Mouse (Mus musculus): ENCODE measurements around the gene Kmt2c. TPM values are rescaled to one million over a fixed set of nuclear protein-coding genes. Genes with fewer than 3 reads are reported as not detected.

Kmt2c gene
- total and polyA plus RNA-seq, 2 experiments from 2014 or later, result 11.3 to 58.9 TPM

DNA sequence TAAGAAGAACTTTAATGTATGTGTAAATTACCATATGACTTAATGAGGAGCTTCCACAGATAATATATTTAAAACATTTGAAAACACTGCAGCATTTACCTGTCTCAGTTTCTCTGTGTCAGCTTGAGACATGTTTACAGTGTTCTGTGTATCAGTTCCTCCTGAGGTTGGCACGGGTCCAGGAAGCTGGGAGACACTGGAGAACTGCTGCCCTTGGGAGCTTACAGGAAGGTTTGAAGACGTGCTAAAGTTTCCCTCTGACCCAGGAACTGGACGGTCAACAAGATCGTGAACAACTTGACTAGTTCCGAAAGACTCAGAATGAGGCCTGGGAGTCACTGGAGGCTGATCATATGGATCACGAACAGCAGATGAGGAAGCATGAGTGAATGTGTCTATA lies 184.7 kb downstream of the Kmt2c start:
- TF ChIP-seq CTCF (IDR thresholded peaks at IDR 0.05; ENCODE audit: low read depth), result no peak
- ATAC-seq (no peak), DNase-seq (no peak)
- Histone ChIP-seq H3K36me3 (ENCODE audit: insufficient read depth) (peaks cover 66% of the 10 kb centered on the region), H3K4me1 (ENCODE audit: insufficient read depth) (no peaks in the 10 kb centered on the region), H3K27me3 (ENCODE audit: insufficient read depth, low read length) (no peaks in the 10 kb centered on the region), H3K27ac (ENCODE audit: low read depth, low read length) (no peak overlapping the region), H3K9ac (no peak overlapping the region), H3K9me3 (ENCODE audit: low read length) (no peaks in the 10 kb centered on the region), H3K4me2 (ENCODE audit: low read depth) (no peak overlapping the region), H3K4me3 (ENCODE audit: low read depth, low read length) (no peak overlapping the region)
- WGBS, result 87% methylated on average over 6 of the region's 6 CpGs

DNA sequence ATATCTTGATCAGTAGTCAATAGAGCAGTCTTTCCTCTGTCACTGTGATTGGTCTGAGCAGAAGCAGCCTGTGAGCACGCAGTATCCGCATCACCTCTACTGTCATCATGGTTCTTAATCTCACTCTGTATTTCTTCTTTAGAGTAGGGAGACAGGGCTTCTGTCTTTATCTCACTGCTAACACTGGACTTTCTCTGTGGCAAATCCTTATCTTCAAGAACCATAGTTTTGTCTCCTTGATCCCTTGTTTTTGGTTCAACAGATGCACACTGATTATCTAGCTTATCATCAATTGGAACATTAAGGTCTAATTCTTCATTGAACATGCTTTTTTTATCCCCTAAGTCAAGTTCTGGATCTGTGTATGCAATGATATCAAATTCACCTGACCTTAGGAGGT lies 188.4 kb downstream of the Kmt2c start:
- no peaks in the 10 kb centered on the region for H3K9me3 ChIP-seq (ENCODE audit: low read length)
- H3K36me3 ChIP-seq (ENCODE audit: insufficient read depth), result peaks cover 51% of the 10 kb centered on the region
- DNase-seq, result no peak
- H3K4me2 ChIP-seq (ENCODE audit: low read depth), result no peak overlapping the region
- H3K27me3 ChIP-seq (ENCODE audit: insufficient read depth, low read length), result no peaks in the 10 kb centered on the region
- 99% methylated on average over 2 of the region's 2 CpGs for WGBS
- H3K4me1 ChIP-seq (ENCODE audit: insufficient read depth), result no peaks in the 10 kb centered on the region
- H3K9ac ChIP-seq, result no peak overlapping the region
- no peak for ATAC-seq
- H3K27ac ChIP-seq (ENCODE audit: low read depth, low read length), result no peak overlapping the region
- no peak for TF ChIP-seq CTCF (IDR thresholded peaks at IDR 0.05; ENCODE audit: low read depth)
- no peak overlapping the region for H3K4me3 ChIP-seq (ENCODE audit: low read depth, low read length)

DNA sequence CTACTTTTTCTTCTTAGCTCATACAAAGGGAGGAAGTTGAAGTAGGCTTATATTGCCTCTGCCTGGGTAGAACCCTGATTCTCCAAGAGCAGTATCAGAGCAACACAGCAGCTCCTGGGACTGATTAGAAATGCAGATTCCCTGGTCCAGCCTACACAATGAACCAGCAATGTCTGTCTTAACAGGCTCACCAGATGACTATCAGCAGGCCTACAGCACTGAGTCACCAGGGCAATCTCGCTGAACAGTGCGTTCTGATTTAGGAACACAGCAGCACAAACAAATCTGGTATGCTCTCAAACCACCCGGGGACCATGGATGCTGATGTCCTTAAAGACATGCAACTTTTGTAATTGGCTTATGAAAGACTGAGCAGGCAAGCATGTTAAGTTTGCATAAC lies 201.8 kb downstream of the Kmt2c start:
- TF ChIP-seq CTCF (IDR thresholded peaks at IDR 0.05; ENCODE audit: low read depth), result no peak
- H3K9me3 ChIP-seq (ENCODE audit: low read length), result no peaks in the 10 kb centered on the region
- WGBS, result 51% methylated on average over 3 of the region's 3 CpGs
- peaks cover 43% of the 10 kb centered on the region for H3K36me3 ChIP-seq (ENCODE audit: insufficient read depth)
- H3K4me1 ChIP-seq (ENCODE audit: insufficient read depth), result no peaks in the 10 kb centered on the region
- H3K4me3 ChIP-seq (ENCODE audit: low read depth, low read length), result no peak overlapping the region
- no peaks in the 10 kb centered on the region for H3K27me3 ChIP-seq (ENCODE audit: insufficient read depth, low read length)
- no peak overlapping the region for H3K27ac ChIP-seq (ENCODE audit: low read depth, low read length)
- no peak overlapping the region for H3K9ac ChIP-seq
- DNase-seq (no peak), ATAC-seq (no peak)
- H3K4me2 ChIP-seq (ENCODE audit: low read depth), result no peak overlapping the region

DNA sequence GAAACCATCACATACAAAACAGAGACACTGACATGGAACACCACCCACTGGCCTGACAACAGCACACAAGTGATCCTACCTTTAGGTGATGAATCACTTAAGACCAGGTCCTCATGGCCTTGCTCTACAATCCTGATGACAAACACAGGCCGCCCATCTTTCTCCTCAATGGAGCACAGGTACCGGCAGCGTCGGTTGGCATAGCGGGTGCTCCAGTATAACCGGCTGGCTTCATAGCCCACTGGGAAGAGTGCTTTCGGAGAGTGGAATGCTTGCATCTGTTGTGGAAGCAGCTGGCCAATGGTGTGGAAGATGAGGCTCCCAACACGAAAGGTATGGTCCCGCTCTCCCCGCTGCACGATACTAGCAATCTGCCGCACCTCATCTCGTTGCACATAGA lies 214.6 kb downstream of the Kmt2c start:
- no peak overlapping the region for H3K27ac ChIP-seq (ENCODE audit: low read depth, low read length)
- H3K9ac ChIP-seq, result no peak overlapping the region
- peaks cover 78% of the 10 kb centered on the region for H3K36me3 ChIP-seq (ENCODE audit: insufficient read depth)
- no peaks in the 10 kb centered on the region for H3K4me1 ChIP-seq (ENCODE audit: insufficient read depth)
- no peak for TF ChIP-seq CTCF (IDR thresholded peaks at IDR 0.05; ENCODE audit: low read depth)
- no peaks in the 10 kb centered on the region for H3K27me3 ChIP-seq (ENCODE audit: insufficient read depth, low read length)
- DNase-seq (no peak), ATAC-seq (no peak)
- 98% methylated on average over 13 of the region's 13 CpGs for WGBS
- H3K9me3 ChIP-seq (ENCODE audit: low read length), result no peaks in the 10 kb centered on the region
- no peak overlapping the region for H3K4me3 ChIP-seq (ENCODE audit: low read depth, low read length)
- no peak overlapping the region for H3K4me2 ChIP-seq (ENCODE audit: low read depth)

DNA sequence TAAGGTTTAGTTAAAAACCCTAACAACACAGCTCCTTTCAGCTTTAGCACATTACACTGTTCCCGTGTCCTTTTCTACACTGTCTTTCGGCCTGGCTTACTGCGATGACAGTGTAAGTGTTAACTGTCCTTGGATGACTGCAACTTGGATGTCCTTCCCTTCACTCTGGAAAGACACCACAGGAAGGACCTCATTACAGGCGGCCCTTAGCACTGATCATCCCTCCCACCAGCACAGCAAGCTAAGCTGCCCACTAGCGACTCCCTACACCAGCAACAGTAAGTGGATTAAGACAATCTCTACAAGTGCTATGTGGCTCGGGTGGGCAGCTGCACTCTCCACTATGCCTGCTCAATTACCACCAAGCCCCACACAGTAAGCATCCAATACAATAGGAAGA lies 222.2 kb downstream of the Kmt2c start:
- ATAC-seq, result no peak
- no peak for TF ChIP-seq CTCF (IDR thresholded peaks at IDR 0.05; ENCODE audit: low read depth)
- Histone ChIP-seq H3K9me3 (ENCODE audit: low read length) (no peaks in the 10 kb centered on the region), H3K9ac (no peak overlapping the region), H3K27ac (ENCODE audit: low read depth, low read length) (no peak overlapping the region), H3K4me1 (ENCODE audit: insufficient read depth) (no peaks in the 10 kb centered on the region), H3K4me2 (ENCODE audit: low read depth) (no peak overlapping the region), H3K36me3 (ENCODE audit: insufficient read depth) (peaks cover 67% of the 10 kb centered on the region), H3K27me3 (ENCODE audit: insufficient read depth, low read length) (no peaks in the 10 kb centered on the region), H3K4me3 (ENCODE audit: low read depth, low read length) (no peak overlapping the region)
- WGBS, result 76% methylated on average over 6 of the region's 6 CpGs
- DNase-seq, result no peak

DNA sequence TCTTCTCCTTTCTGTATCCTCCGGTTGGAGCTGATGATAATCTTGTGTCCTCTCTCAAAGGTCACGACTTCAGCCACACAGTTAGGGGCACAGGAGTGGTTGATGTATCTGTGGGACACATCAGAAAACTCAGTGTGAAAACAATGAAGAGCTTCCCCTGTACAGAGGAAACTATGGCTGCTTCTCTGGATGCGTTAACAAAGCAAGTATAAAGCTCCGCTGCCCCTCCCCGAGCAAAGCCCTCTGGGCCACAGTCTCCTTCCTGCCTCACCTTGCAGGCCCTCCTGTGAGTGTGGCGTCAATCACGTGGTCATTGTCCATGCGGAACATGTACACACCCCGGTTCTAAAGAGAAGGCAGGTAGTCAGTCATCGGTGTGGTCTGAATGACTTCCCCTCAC lies 223.0 kb downstream of the Kmt2c start:
- Histone ChIP-seq H3K36me3 (ENCODE audit: insufficient read depth) (peaks cover 65% of the 10 kb centered on the region), H3K4me1 (ENCODE audit: insufficient read depth) (no peaks in the 10 kb centered on the region), H3K9ac (no peak overlapping the region), H3K9me3 (ENCODE audit: low read length) (no peaks in the 10 kb centered on the region), H3K4me2 (ENCODE audit: low read depth) (no peak overlapping the region), H3K4me3 (ENCODE audit: low read depth, low read length) (no peak overlapping the region), H3K27me3 (ENCODE audit: insufficient read depth, low read length) (no peaks in the 10 kb centered on the region), H3K27ac (ENCODE audit: low read depth, low read length) (no peak overlapping the region)
- TF ChIP-seq CTCF (IDR thresholded peaks at IDR 0.05; ENCODE audit: low read depth), result no peak
- ATAC-seq (no peak), DNase-seq (no peak)
- 92% methylated on average over 10 of the region's 10 CpGs for WGBS

DNA sequence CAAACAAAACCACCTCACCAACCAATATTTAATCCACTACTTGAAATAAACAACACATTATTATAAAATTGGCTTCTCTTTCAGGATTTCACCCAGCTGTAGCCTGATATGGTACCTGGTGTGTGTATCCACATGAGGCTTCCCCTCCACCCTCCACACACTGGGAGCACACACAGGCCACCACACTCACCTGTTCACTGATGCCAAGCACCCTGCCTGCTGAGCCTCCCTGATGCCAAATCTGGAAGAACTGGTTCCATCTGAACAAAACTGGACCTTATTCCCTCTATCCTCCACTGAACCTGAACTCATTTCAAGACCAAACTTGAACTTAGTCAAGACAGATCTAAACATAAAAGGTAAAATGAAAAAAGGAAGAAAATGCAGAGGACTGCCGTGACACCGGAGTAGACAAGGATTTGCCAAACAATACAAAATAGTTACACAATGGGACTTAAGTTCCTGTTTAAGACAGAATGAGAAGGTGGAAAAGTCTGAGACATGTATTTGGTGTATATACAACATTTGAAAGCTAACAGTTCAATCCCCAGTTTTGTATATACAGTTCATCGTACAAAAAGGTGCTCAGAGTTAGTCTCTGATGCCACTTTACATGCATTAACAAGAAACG lies 230.2 kb downstream of the Kmt2c start:
- Histone ChIP-seq H3K9ac (no peak overlapping the region), H3K27me3 (ENCODE audit: insufficient read depth, low read length) (no peaks in the 10 kb centered on the region), H3K4me2 (ENCODE audit: low read depth) (no peak overlapping the region), H3K4me3 (ENCODE audit: low read depth, low read length) (no peak overlapping the region), H3K27ac (ENCODE audit: low read depth, low read length) (no peak overlapping the region), H3K4me1 (ENCODE audit: insufficient read depth) (no peaks in the 10 kb centered on the region), H3K9me3 (ENCODE audit: low read length) (no peaks in the 10 kb centered on the region), H3K36me3 (ENCODE audit: insufficient read depth) (peaks cover 68% of the 10 kb centered on the region)
- ATAC-seq (no peak), DNase-seq (no peak)
- 96% methylated on average over 4 of the region's 4 CpGs for WGBS
- no peak for TF ChIP-seq CTCF (IDR thresholded peaks at IDR 0.05; ENCODE audit: low read depth)
